Mouse (Mus musculus) thymus, adult 2 months (tissue): ENCODE results near the gene Cyp8b1. TPM values are rescaled to one million over a fixed set of nuclear protein-coding genes. Genes with fewer than 3 reads are reported as not detected.
A peak's percentile ranks its signal among the peaks of the same experiment; 100 is the strongest.

Experiments
- DNase-seq: peaks from one replicate; pipeline ENCODE4 v3.0.0; 2021
- H3K27ac ChIP-seq: fragments of 200-500 bp; 2 replicates; pipeline ENCODE4 v1.5.1; 2012; ENCODE audit warnings: low read length, control low read depth; ENCODE audit not compliant: control insufficient read depth, insufficient read depth
- H3K27me3 ChIP-seq: fragments of 200-500 bp; 2 replicates; pipeline ENCODE4 v1.6.1; 2012; ENCODE audit warnings: mild to moderate bottlenecking, low read length, moderate library complexity, mixed read lengths; ENCODE audit not compliant: control insufficient read depth, insufficient read depth
- H3K36me3 ChIP-seq: fragments of 200-500 bp; 2 replicates; pipeline ENCODE4 v1.6.1; 2012; ENCODE audit warnings: mild to moderate bottlenecking, low read length, moderate library complexity; ENCODE audit not compliant: control insufficient read depth, insufficient read depth
- H3K4me1 ChIP-seq: fragments of 200-500 bp; replicated peaks from 2 replicates; pipeline ENCODE4 v1.6.1; 2012; ENCODE audit warnings: low read length; ENCODE audit not compliant: control insufficient read depth, insufficient read depth
- H3K4me3 ChIP-seq: fragments of 200-500 bp; 2 replicates; pipeline ENCODE4 v1.5.1; 2012; ENCODE audit warnings: mild to moderate bottlenecking, low read length, control low read depth, moderate library complexity; ENCODE audit not compliant: control insufficient read depth, insufficient read depth
- CTCF ChIP-seq: fragments of 200-500 bp; IDR thresholded peaks from 2 replicates; pipeline ENCODE4 v1.5.1; 2012; ENCODE audit warnings: mild to moderate bottlenecking, control low read depth, low read length, moderate library complexity, borderline replicate concordance; ENCODE audit not compliant: control insufficient read depth, poor library complexity, insufficient read depth; ENCODE audit errors: extremely low read depth
- POLR2A ChIP-seq: fragments of 200-500 bp; IDR thresholded peaks from 2 replicates; pipeline ENCODE4 v1.6.1; 2012; ENCODE audit warnings: mild to moderate bottlenecking, low read length, control low read depth, moderate library complexity; ENCODE audit not compliant: control insufficient read depth, poor library complexity, insufficient read depth; ENCODE audit errors: extremely low read depth
- WGBS: fragments of 180-500 bp; shearing (Covaris S2); methylation state at CpG from one replicate; pipeline ENCODE4 v1.1.7; 2018; 5-methylcytosine and 5-hydroxymethylcytosine counted together
- polyA plus RNA-seq: library from polyadenylated mRNA; depleted of rRNA; stranded (reverse); fragments of >200 nt; gene quantifications from 2 replicates; pipeline ENCODE4 v1.2.3, GENCODE M21; 2012

Cyp8b1 gene
- polyA plus RNA-seq, 1 experiment, result 0.74 TPM

DNA sequence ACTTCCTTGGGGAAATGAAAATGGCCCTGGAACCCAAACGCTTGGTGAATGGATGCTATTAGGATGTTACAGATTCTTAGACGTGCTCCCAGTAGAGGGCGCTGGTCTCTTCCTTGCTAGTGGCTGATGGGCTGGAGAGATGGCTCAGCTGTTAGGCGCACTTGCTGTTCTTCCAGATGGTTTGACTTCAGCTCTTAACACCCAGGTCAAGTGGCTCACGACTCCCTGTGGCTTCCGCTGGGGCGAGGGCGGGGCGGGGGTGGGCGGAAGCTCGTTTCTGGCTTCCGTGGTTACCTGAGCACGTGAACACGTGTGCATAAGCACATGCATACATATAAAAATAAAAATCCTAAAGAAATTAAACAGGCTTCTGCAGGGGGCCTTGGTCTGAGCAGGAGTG lies 35.3 kb downstream of the Cyp8b1 start:
- peak; percentile 73 for DNase-seq
- Histone ChIP-seq H3K4me3 (no peak overlapping the region), H3K36me3 (no peaks in the 10 kb centered on the region), H3K27me3 (no peaks in the 10 kb centered on the region), H3K27ac (no peak overlapping the region), H3K4me1 (peaks cover 8% of the 10 kb centered on the region)
- peak; percentile 54; the same call in 1 of the 2 replicates for TF ChIP-seq CTCF
- TF ChIP-seq POLR2A, result no peak
- whole genome bisulfite sequencing, result 4% methylated on average over 14 of the region's 14 CpGs

DNA sequence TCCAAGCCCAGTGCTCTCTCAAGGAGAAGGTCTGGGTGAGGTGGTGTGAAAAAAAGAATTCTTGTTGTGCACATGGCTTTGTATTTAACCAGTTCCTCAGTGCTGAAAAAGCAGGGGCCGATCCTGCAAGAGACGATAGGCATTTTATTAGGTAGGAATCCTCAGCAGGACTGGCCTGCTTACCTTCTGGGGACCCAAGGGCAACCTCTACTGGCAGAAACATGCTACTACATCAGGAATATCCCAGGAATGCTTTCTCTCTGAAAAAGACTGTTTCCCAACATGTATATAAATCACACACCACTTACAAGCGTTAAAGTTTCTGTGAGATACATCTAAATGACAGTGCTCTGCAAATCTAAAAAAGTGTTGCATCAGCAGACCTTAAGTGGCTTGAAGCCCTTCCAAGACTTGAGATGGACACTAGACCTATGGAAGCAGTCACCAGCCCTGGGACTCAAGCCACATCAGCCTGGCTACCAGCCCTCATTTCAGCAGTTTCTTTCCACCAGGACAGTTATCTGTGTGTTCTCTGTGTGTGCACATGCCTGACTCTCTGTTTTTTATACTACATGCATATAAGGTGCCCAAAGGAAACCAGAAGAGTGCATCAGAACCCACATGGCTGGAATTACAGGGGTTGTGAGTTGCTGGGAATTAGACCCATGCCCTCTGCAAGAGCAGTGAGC lies 38.9 kb downstream of the Cyp8b1 start:
- H3K27ac ChIP-seq, result no peak overlapping the region
- H3K4me3 ChIP-seq, result no peak overlapping the region
- WGBS, result 50% methylated on average over 3 of the region's 3 CpGs
- no peaks in the 10 kb centered on the region for H3K27me3 ChIP-seq
- DNase-seq, result peak; percentile 22
- H3K36me3 ChIP-seq, result no peaks in the 10 kb centered on the region
- TF ChIP-seq POLR2A (no peak), CTCF (no peak)
- peaks cover 8% of the 10 kb centered on the region for H3K4me1 ChIP-seq

- TF ChIP-seq POLR2A (no peak), CTCF (no peak)
- no peak overlapping the region for H3K4me3 ChIP-seq
- no peaks in the 10 kb centered on the region for H3K36me3 ChIP-seq
- H3K27ac ChIP-seq, result no peak overlapping the region
- DNase-seq, result no peak
- H3K27me3 ChIP-seq, result no peaks in the 10 kb centered on the region
- no peaks in the 10 kb centered on the region for H3K4me1 ChIP-seq
Observed at GRCm38 (mm10) chr9:121873578-121873977, 42.5 kb downstream of the Cyp8b1 start.

GRCm38 (mm10) chr9:121872062-121872683 lies 43.9 kb downstream of the Cyp8b1 start:
- 91% methylated on average over 2 of the region's 2 CpGs for WGBS

GRCm38 (mm10) chr9:121869973-121870515 lies 46.1 kb downstream of the Cyp8b1 start:
- DNase-seq, result no peak
- no peaks in the 10 kb centered on the region for H3K4me1 ChIP-seq
- no peak overlapping the region for H3K27ac ChIP-seq
- no peaks in the 10 kb centered on the region for H3K27me3 ChIP-seq
- TF ChIP-seq CTCF (no peak), POLR2A (no peak)
- 92% methylated on average over 4 of the region's 4 CpGs for WGBS
- no peak overlapping the region for H3K4me3 ChIP-seq
- no peaks in the 10 kb centered on the region for H3K36me3 ChIP-seq

More at GRCm38 (mm10) chr9:121872062-121872683, 43.9 kb downstream of the Cyp8b1 start:
- Histone ChIP-seq H3K27me3 (no peaks in the 10 kb centered on the region), H3K27ac (no peak overlapping the region), H3K36me3 (no peaks in the 10 kb centered on the region), H3K4me3 (no peak overlapping the region), H3K4me1 (no peaks in the 10 kb centered on the region)
- DNase-seq, result no peak
- TF ChIP-seq CTCF, result no peak
- TF ChIP-seq POLR2A, result no peak

DNA sequence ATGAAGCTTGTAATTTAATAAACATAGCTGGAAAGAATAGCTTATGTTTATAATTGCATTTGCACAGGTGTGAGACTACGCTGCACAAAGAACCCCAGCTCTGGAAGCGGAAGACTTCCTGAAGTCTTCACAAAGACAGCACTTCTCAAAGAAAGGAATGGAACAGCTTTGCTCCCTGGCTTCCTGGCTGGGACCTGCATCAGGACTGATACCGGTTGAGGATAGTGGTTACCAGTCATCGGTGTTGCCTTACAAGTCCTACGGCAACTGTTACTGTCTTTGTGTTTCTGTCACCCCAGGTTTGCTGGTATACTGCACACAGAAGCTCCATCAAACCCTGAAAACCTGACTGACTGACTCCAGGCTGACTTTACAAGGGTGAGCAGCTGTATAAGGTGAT lies 46.7 kb downstream of the Cyp8b1 start:
- no peak for TF ChIP-seq CTCF
- TF ChIP-seq POLR2A, result no peak
- Histone ChIP-seq H3K27ac (no peak overlapping the region), H3K36me3 (no peaks in the 10 kb centered on the region), H3K4me3 (no peak overlapping the region), H3K27me3 (no peaks in the 10 kb centered on the region), H3K4me1 (no peaks in the 10 kb centered on the region)
- 98% methylated on average over 5 of the region's 5 CpGs for WGBS
- DNase-seq, result no peak

DNA sequence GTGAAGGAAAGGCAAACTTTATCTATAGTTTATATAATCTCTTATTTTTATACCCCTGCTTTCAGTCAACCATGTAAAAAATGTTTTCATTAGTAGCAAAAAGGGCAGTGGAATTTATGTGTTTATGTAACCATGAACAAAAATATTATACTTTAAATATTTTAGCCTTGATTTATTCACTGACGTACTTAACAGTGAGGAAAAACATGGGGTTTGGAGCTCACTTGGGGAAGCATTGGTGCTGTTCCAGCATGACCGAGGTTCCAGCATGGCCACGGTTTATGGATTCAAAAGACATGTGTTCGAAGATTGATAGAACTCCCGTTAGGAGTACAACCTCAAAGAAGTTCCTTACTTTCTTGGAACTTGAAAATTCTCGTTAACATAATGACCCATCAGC lies 47.9 kb downstream of the Cyp8b1 start:
- no peaks in the 10 kb centered on the region for H3K4me1 ChIP-seq
- H3K36me3 ChIP-seq, result no peaks in the 10 kb centered on the region
- H3K27ac ChIP-seq, result no peak overlapping the region
- WGBS, result 92% methylated on average over 6 of the region's 6 CpGs
- H3K4me3 ChIP-seq, result no peak overlapping the region
- no peak for DNase-seq
- no peaks in the 10 kb centered on the region for H3K27me3 ChIP-seq
- TF ChIP-seq POLR2A, result no peak
- TF ChIP-seq CTCF, result no peak
